Mouse (Mus musculus): ENCODE results near the gene Lrwd1.

DNA sequence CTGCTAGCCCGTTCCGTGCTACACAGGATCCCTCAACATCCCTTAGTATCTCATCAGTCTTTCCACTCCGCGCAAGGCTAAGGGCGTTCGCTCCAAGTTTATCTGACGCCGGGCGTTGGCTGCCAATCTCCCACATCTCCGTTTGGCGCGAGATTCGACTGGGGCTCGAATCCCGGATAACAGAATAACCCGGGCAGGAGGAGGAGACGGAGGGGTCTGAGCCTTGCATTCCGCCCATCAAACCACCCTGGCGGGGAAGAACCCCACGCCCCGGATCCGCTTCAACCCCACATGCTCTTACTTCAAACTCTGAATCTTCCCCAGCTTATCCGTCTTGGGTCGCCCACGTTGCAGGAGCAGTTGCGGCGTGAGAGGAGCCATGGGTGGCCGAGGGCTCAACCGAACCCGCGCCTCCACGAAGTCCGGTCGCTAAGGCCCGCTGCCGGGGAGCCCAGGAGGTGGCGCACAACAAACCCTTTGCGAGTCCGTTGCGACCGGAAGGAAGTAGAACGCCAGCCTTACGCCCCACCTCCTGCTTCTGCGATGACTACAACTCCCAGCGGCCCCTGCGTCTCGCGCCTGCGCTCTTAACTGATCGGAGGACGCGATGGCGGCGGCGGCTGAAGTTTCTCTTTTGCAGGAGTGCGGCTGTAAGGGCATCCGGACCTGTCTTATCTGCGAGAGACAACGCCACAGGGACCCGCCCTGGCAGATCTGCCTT is at the start of gene Lrwd1, which contains the start of gene Alkbh4:
- TF ChIP-seq CTCF (IDR thresholded peaks at IDR 0.05; ENCODE audit: control insufficient read depth, insufficient read depth, insufficient read length) (peak; percentile 72), MAX (IDR thresholded peaks at IDR 0.05) (peak; percentile 9), MYOD1 (IDR thresholded peaks at IDR 0.05; ENCODE audit: control insufficient read depth, insufficient read length, low read depth) (no peak), USF1 (IDR thresholded peaks at IDR 0.05; ENCODE audit: low read depth) (no peak), MYOG (IDR thresholded peaks at IDR 0.05; ENCODE audit: control insufficient read depth, extremely low read depth, insufficient read length) (no peak)

Measured in C2C12 (cell line).